Mouse (Mus musculus) lung, adult 2 months (tissue): Measurements from ENCODE around the gene Ankrd44. TPM values are rescaled to one million over a fixed set of nuclear protein-coding genes. Genes with fewer than 3 reads are reported as not detected.

ENCODE experiments used
- DNase-seq: peaks from one replicate; pipeline ENCODE4 v3.0.0; 2022
- H3K4me1 ChIP-seq: fragments of 200-500 bp; 2 replicates; pipeline ENCODE4 v1.6.1; 2011; ENCODE audit warnings: low read length; ENCODE audit not compliant: control insufficient read depth, insufficient read depth
- H3K4me3 ChIP-seq: fragments of 200-500 bp; replicated peaks from 2 replicates; pipeline ENCODE3; 2011; ENCODE audit warnings: low read depth, mild to moderate bottlenecking, control low read depth, low read length; ENCODE audit errors: extremely low read depth
- CTCF ChIP-seq: fragments of 200-500 bp; IDR thresholded peaks from 2 replicates; pipeline ENCODE4 v1.5.1; 2011; ENCODE audit warnings: mild to moderate bottlenecking, low read length, control low read depth; ENCODE audit not compliant: insufficient read depth
- POLR2A ChIP-seq: fragments of 200-500 bp; IDR thresholded peaks from 2 replicates; pipeline ENCODE4 v1.6.1; 2011; ENCODE audit warnings: low read depth, mild to moderate bottlenecking, control low read depth, low read length, borderline replicate concordance; ENCODE audit errors: extremely low read depth
- WGBS: fragments of 180-500 bp; shearing (Covaris S2); methylation state at CpG from one replicate; pipeline ENCODE4 v1.1.7; 2018; 5-methylcytosine and 5-hydroxymethylcytosine counted together
- polyA plus RNA-seq: library from polyadenylated mRNA; depleted of rRNA; stranded (reverse); fragments of >200 nt; gene quantifications from 2 replicates; pipeline ENCODE4 v1.2.3, GENCODE M21; 2012

Ankrd44 gene
- polyA plus RNA-seq, 1 experiment = 67.3 TPM

DNA sequence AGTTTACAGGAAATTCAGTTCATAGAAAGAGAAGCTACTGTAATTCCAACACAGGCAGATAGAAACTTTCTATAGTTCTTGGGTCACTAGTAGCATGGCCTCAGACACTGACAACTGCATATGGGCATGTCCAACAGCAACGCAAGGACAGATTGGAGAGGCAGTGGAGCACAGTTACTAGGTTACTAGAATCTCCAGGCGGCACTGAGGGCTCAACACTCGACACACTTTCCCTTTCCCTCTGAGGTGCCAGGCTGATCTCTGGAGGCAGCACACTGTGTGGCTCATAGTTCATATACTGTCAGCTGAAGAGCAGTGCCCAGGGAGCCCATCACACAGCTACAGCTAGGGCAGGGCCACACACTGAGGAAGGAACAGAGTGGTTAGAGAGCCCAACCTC is 118.4 kb downstream of the Ankrd44 start:
- Histone ChIP-seq H3K4me1 (peaks cover 9% of the 10 kb centered on the region), H3K4me3 (no peak overlapping the region)
- DNase-seq = no peak
- TF ChIP-seq CTCF = no peak
- no peak for TF ChIP-seq POLR2A
- WGBS = 75% methylated on average over 3 of the region's 3 CpGs

DNA sequence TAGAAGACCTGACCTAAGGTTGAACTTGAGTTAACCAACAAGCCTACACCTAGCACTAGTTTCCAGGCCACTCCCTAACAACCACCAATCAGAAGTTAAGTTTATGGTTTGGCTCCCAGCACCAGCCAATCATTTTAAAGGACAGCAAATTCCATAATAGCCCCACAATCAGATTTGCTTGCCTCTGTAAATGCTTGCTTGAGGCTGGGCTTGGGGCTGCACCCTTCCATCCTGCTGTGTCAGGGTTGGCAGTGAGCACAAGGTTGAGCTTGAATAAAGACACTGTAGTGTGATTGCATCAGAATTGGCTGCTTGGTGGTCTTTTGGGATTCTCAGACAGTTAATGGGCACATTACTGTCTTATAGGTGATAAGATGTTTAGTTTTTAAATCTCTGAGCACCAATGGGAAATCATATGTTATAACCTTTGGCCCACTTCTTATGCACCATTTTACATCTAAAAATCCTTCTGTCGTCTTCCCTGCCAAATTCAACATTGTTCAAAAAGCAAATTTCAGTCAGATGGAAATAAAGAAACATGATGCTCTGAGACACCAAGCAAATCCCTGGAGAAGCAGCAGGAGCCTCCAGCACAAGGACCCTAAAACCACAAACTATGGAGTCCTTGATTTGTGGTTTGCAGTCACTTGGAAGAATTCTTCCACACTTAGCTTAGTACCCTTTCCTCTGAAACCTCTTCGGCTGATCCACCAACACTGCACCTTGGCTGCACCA is 119.9 kb downstream of the Ankrd44 start:
- Histone ChIP-seq H3K4me3 (no peak overlapping the region), H3K4me1 (peaks cover 16% of the 10 kb centered on the region)
- WGBS = 89% methylated on average over 2 of the region's 2 CpGs
- no peak for DNase-seq
- TF ChIP-seq POLR2A (no peak), CTCF (no peak)

DNA sequence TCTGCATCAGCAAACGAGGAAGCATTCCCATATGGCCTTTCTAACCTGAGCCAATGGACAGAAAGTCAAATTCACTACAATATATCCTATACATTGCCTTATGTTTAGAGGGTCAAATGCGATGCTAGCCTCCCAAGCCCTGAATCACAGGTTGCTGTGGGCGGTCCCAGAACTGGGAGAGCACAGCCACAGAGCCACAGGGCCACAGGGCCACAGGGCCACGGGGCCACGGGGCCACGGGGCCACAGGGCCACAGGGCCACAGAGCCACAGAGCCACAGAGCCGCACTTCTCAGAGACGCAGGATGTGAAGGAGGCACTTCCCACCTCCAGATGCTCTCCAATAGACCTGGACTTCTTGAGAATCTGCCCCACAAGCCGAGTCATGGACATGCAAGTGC is 121.8 kb downstream of the Ankrd44 start:
- DNase-seq = no peak
- Histone ChIP-seq H3K4me3 (no peak overlapping the region), H3K4me1 (peaks cover 14% of the 10 kb centered on the region)
- TF ChIP-seq POLR2A (no peak), CTCF (no peak)
- 93% methylated on average over 9 of the region's 9 CpGs for WGBS

DNA sequence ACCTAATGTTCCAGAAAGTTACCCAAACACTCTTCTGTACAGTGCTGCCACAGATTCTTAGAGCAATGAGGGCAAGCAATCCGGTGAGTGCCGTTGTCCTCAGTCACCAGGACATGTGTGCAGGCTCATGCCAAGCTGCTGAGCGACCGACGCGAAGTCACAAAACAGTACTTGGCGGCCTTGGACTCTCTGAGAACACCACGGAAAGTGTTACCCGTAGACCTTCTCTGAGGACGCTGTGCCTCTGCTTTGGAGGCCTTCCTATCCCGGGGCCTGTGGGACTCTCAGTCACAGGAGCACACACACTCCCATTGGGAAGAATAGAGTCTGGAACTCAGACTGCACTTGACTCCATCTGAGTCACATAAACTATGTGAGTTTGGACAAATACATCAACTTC is 123.5 kb downstream of the Ankrd44 start:
- 38% methylated on average over 11 of the region's 11 CpGs for WGBS
- no peak for DNase-seq
- no peak overlapping the region for H3K4me3 ChIP-seq

DNA sequence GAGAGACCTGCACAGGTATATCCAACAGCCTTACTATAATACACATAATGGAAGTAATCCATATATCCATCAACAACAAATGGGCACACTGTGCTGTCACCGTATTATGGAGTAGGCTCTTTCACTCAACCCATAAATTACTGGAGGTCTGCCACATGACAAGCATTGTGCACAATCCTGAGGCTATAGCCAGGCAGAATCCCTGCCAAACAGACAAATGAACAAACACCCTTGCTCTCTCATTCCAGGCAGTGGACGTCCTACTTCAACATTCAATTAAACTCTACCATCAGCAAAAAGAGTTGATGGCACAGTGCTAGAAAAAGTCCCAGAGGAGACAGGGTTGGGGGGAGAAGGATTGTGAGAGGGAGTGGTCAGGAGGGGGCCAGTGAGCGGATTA is 124.9 kb downstream of the Ankrd44 start:
- no peak for DNase-seq
- peaks cover 19% of the 10 kb centered on the region for H3K4me1 ChIP-seq
- no peak overlapping the region for H3K4me3 ChIP-seq
- 35% methylated on average over 2 of the region's 3 CpGs for WGBS
- TF ChIP-seq POLR2A (no peak), CTCF (no peak)

More for the DNA sequence above, 123.5 kb downstream of the Ankrd44 start:
- H3K4me1 ChIP-seq = peaks cover 19% of the 10 kb centered on the region
- TF ChIP-seq CTCF (no peak), POLR2A (no peak)

DNA sequence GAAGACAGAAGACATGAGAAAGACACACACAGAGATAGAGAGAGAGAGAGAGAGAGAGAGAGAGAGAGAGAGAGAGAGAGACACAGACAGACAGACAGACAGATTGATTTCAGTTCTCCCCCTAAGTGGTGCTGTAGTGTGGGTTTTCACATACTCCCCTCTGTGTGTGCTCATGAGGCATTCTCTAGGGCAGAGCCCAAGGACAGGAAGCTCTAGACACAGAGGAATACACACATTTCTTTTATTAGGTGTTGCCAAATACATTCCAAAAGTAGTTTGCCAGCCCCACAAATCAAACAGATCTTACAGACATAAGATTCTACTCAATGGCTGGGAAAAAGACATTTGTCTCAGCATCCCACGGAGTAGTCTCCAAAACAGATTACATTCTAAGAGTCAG is 126.8 kb downstream of the Ankrd44 start:
- TF ChIP-seq POLR2A (no peak), CTCF (no peak)
- 28% methylated on average over 1 of the region's 1 CpGs for WGBS
- DNase-seq = no peak
- peaks cover 28% of the 10 kb centered on the region for H3K4me1 ChIP-seq
- H3K4me3 ChIP-seq = no peak overlapping the region

DNA sequence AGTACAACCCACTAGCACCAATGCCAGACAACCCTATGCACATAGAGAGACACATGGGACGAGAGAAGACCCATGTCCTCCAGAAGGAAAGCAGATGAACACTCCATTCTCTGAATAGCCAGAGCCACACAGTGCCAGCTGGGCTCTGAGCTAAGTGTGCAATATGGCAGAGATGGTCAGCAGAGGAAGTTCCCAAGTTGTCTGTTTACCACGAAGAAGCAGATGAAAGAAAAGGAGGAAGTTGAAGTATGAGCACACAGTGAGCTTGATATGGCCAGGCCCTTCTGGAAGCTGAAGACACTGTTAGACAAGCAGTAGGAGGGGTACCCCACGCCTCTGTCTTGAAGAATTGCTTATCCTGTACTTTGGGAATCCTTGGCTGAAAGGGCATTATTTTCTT is 127.8 kb downstream of the Ankrd44 start:
- DNase-seq = no peak
- TF ChIP-seq POLR2A (no peak), CTCF (no peak)
- 47% methylated on average over 3 of the region's 3 CpGs for WGBS

DNA sequence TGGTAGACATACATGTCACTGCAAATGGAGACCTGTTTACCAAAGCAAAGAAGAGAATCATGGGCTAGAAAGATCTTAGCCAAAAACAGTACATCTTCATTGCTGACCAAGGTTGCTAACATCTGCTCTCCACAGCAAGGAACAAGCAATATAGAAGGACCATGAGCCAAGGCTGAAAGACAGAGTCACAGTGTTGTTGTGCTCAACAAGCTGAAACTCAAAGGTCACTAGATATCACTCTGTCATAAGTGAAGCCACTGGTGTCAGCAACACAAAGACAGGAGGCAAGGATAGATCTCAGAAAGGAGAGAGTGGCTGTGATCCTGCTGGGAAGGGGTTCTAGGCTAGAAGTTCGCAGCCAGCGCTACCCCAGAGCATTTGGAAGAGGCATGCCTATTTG is 131.5 kb downstream of the Ankrd44 start:
- WGBS = 94% methylated on average over 2 of the region's 2 CpGs
- no peak for TF ChIP-seq CTCF
- no peak for TF ChIP-seq POLR2A
- no peak for DNase-seq
- H3K4me1 ChIP-seq = peaks cover 17% of the 10 kb centered on the region
- no peak overlapping the region for H3K4me3 ChIP-seq

More for the DNA sequence above, 127.8 kb downstream of the Ankrd44 start:
- no peak overlapping the region for H3K4me3 ChIP-seq
- H3K4me1 ChIP-seq = peaks cover 28% of the 10 kb centered on the region

DNA sequence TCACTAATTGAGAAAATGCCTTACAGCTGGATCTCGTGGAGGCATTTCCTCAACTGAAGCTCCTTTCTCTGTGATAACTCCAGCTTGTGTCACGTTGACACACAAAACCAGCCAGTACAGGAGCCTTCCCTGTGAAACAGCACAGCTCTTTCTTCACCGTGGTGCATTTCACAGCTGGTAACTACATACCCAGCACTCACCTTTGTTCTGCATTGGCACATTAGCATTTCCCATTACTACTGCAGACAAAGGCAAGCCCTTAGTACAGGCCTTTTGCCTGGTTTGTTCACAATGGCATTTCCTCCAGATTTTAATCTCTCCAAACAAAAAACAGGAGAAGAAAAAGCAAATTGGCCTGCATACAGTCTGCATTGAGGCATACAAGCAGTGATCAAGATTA is 134.8 kb downstream of the Ankrd44 start:
- WGBS = 72% methylated on average over 3 of the region's 3 CpGs
- TF ChIP-seq CTCF = no peak
- TF ChIP-seq POLR2A = no peak
- DNase-seq = no peak
- Histone ChIP-seq H3K4me1 (peaks cover 20% of the 10 kb centered on the region), H3K4me3 (no peak overlapping the region)

DNA sequence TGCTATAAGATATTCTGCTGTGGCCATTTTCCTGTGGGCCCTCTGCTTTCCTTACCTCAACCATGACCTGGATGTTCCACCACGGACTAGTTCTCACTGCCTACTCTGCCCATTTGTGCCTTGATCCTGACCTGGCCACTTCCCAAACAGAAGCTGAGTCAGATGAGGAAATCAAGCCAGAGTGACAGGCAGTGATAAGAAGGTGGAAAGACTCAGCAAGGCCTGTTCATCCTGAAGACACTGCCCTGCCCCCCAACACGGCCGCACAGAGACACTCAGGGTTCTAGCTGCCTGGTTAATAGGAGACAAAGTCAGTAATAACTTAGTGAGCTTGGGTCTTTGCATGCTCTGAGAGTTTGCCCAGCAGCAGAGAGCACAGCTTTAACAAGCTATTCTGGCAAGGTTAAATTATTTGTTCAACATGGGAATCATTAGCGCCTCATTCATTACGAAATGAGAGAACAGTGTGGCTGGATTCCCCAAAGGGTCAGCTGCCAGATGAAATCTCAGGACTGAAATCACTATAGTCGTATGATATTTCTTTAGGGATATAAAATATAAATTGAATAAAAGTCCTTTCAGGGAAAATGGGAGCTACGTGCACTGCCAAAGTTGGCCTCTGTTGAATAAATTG is 136.7 kb downstream of the Ankrd44 start:
- TF ChIP-seq CTCF = no peak
- TF ChIP-seq POLR2A = no peak
- no peak for DNase-seq
- 49% methylated on average over 7 of the region's 7 CpGs for WGBS
- Histone ChIP-seq H3K4me3 (no peak overlapping the region), H3K4me1 (peaks cover 11% of the 10 kb centered on the region)
